Mouse (Mus musculus): Measurements from ENCODE around the gene Antxr1. TPM values are rescaled to one million over a fixed set of nuclear protein-coding genes. Genes with fewer than 3 reads are reported as not detected.

Gene Antxr1
- polyA plus RNA-seq, 1 experiment from 2014 or later = 4.5 TPM

DNA sequence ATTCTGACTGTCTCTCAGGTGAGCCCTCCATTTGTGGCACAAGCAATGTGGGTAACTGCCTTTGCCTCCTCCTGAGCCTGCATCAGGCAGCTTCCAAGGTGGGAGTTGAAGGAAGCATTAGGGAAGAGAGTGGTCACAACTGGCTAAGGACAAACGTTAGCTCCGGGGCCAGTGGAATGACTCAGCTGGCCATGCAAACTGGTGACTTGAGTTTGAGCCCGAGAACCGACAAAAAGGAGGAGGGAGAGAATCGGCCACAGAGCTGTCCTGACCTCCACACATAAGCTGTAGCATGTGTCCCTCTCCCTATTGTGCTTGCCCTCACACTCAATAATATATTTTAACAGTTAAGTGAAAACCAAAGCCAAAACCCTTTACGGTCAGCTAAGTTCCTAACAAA lies 152.9 kb downstream of the Antxr1 start:
- Histone ChIP-seq H3K27ac (ENCODE audit: low read depth, low read length) (no peak overlapping the region), H3K27me3 (ENCODE audit: control insufficient read depth, insufficient read depth, low read length) (no peaks in the 10 kb centered on the region), H3K4me2 (no peak overlapping the region), H3K4me3 (ENCODE audit: low read depth, low read length) (no peak overlapping the region), H3K9me3 (replicated peaks; ENCODE audit: control insufficient read depth, low read length) (no peaks in the 10 kb centered on the region), H3K36me3 (ENCODE audit: control insufficient read depth, insufficient read depth, low read length) (no peaks in the 10 kb centered on the region), H3K4me1 (ENCODE audit: control insufficient read depth, insufficient read depth, low read length) (peaks cover 29% of the 10 kb centered on the region), H3K9ac (ENCODE audit: low read depth, low read length) (no peak overlapping the region)
- no peak for ATAC-seq (replicated peaks; ENCODE audit: insufficient number of reproducible peaks, low FRiP score, low TSS enrichment)
- WGBS (ENCODE audit: insufficient replicate concordance) = 78% methylated on average over 6 of the region's 6 CpGs

DNA sequence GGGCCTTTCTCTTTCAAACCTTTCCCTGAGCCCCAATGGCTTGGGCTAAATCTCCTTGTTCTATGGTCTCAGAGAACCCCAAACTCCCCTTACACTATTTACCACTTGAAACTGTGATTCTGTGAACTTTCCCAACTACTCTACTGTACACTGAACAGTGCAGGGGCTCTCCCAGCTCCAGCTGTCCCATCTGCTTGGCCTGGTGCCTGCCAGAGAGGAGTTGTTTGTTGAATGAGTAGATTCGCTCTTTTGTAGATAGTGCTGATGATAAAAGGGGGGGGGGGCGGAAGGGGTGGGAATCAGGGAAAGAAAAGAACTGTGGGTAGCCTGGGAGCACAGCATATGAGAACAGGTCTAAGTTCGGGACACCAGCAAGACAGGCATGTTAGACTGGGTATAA lies 164.2 kb downstream of the Antxr1 start:
- Histone ChIP-seq H3K4me1 (ENCODE audit: control insufficient read depth, insufficient read depth, low read length) (no peaks in the 10 kb centered on the region), H3K9me3 (replicated peaks; ENCODE audit: control insufficient read depth, low read length) (no peaks in the 10 kb centered on the region), H3K36me3 (ENCODE audit: control insufficient read depth, insufficient read depth, low read length) (no peaks in the 10 kb centered on the region), H3K9ac (ENCODE audit: low read depth, low read length) (no peak overlapping the region), H3K27ac (ENCODE audit: low read depth, low read length) (no peak overlapping the region), H3K4me3 (ENCODE audit: low read depth, low read length) (no peak overlapping the region), H3K27me3 (ENCODE audit: control insufficient read depth, insufficient read depth, low read length) (no peaks in the 10 kb centered on the region), H3K4me2 (no peak overlapping the region)
- WGBS (ENCODE audit: insufficient replicate concordance) = 72% methylated on average over 3 of the region's 3 CpGs
- ATAC-seq (replicated peaks; ENCODE audit: insufficient number of reproducible peaks, low FRiP score, low TSS enrichment) = no peak

GRCm38 (mm10) chr6:87170875-87171274 lies 164.7 kb downstream of the Antxr1 start:
- no peaks in the 10 kb centered on the region for H3K36me3 ChIP-seq (ENCODE audit: control insufficient read depth, insufficient read depth, low read length)
- WGBS (ENCODE audit: insufficient replicate concordance) = 87% methylated on average over 6 of the region's 6 CpGs
- no peaks in the 10 kb centered on the region for H3K4me1 ChIP-seq (ENCODE audit: control insufficient read depth, insufficient read depth, low read length)
- ATAC-seq (replicated peaks; ENCODE audit: insufficient number of reproducible peaks, low FRiP score, low TSS enrichment) = no peak
- H3K4me3 ChIP-seq (ENCODE audit: low read depth, low read length) = no peak overlapping the region
- H3K27me3 ChIP-seq (ENCODE audit: control insufficient read depth, insufficient read depth, low read length) = no peaks in the 10 kb centered on the region
- no peak overlapping the region for H3K9ac ChIP-seq (ENCODE audit: low read depth, low read length)
- peak overlapping the region; percentile 42; the same call in 1 of the 2 replicates for H3K27ac ChIP-seq (ENCODE audit: low read depth, low read length)
- H3K9me3 ChIP-seq (replicated peaks; ENCODE audit: control insufficient read depth, low read length) = no peaks in the 10 kb centered on the region
- H3K4me2 ChIP-seq = no peak overlapping the region

GRCm38 (mm10) chr6:87170277-87170676 lies 165.3 kb downstream of the Antxr1 start:
- Histone ChIP-seq H3K4me1 (ENCODE audit: control insufficient read depth, insufficient read depth, low read length) (no peaks in the 10 kb centered on the region), H3K27ac (ENCODE audit: low read depth, low read length) (peak overlapping the region; percentile 42; the same call in 1 of the 2 replicates), H3K4me2 (peak overlapping the region; percentile 31; the same call in 1 of the 2 replicates), H3K27me3 (ENCODE audit: control insufficient read depth, insufficient read depth, low read length) (no peaks in the 10 kb centered on the region), H3K9ac (ENCODE audit: low read depth, low read length) (no peak overlapping the region), H3K36me3 (ENCODE audit: control insufficient read depth, insufficient read depth, low read length) (no peaks in the 10 kb centered on the region), H3K9me3 (replicated peaks; ENCODE audit: control insufficient read depth, low read length) (no peaks in the 10 kb centered on the region), H3K4me3 (ENCODE audit: low read depth, low read length) (no peak overlapping the region)
- peak; percentile 70; the same call in 1 of the 2 replicates for ATAC-seq (replicated peaks; ENCODE audit: insufficient number of reproducible peaks, low FRiP score, low TSS enrichment)
- 70% methylated on average over 6 of the region's 6 CpGs for WGBS (ENCODE audit: insufficient replicate concordance)

DNA sequence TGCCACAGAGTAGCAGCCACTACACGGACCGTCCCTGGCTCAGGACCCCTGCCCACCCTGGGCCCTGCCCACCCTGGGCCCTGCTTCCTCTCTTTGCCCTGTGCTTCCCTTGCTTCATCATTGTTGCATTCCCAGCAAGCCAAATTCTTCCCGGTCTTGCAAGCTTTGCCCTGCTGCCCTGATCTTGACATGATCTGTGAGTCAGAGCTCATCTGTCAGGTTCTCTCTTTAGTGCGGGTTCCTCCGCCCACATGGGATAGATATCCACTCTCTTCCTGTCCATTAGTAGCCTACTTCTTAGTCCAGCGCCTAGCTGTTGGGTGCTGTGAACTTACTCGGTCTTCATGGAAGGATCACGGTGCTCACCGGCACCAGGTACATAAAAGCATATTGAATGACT lies 167.6 kb downstream of the Antxr1 start:
- WGBS (ENCODE audit: insufficient replicate concordance) = 84% methylated on average over 9 of the region's 9 CpGs
- no peak for ATAC-seq (replicated peaks; ENCODE audit: insufficient number of reproducible peaks, low FRiP score, low TSS enrichment)
- Histone ChIP-seq H3K4me1 (ENCODE audit: control insufficient read depth, insufficient read depth, low read length) (no peaks in the 10 kb centered on the region), H3K36me3 (ENCODE audit: control insufficient read depth, insufficient read depth, low read length) (no peaks in the 10 kb centered on the region), H3K9me3 (replicated peaks; ENCODE audit: control insufficient read depth, low read length) (no peaks in the 10 kb centered on the region), H3K9ac (ENCODE audit: low read depth, low read length) (no peak overlapping the region), H3K4me3 (ENCODE audit: low read depth, low read length) (no peak overlapping the region), H3K27me3 (ENCODE audit: control insufficient read depth, insufficient read depth, low read length) (no peaks in the 10 kb centered on the region), H3K4me2 (no peak overlapping the region), H3K27ac (ENCODE audit: low read depth, low read length) (no peak overlapping the region)

DNA sequence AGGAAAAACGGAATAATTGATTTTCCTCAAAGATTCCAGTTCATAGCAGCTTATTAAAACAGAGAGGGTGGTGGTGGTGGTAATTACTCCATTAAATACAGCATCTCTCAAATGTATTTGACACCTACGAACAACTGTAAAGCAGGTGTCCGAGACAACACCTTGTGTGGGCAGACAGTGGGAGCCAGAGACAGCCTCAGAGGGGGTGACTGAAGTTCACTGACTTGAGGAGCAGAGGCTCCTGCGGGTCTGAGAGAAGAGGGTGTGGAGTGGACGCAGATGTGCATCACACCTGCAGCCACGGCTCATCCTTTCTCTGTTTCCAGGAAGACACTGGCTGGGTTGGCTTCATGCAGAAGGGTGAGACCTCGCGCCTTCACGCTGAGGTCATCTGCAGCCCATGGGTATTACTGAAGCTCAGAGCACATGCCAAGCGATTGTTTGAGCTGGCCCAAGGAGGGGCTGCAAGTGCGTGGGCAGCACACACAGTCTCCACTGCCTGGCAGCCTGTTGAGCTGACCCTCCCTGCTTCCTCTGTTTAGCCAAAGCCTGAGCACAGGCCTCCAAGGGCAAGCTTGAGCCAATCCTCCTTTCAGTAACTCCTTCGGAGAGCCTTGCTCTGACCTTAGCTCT lies 168.8 kb downstream of the Antxr1 start:
- Histone ChIP-seq H3K36me3 (ENCODE audit: control insufficient read depth, insufficient read depth, low read length) (no peaks in the 10 kb centered on the region), H3K27ac (ENCODE audit: low read depth, low read length) (no peak overlapping the region)
- no peak for ATAC-seq (replicated peaks; ENCODE audit: insufficient number of reproducible peaks, low FRiP score, low TSS enrichment)

DNA sequence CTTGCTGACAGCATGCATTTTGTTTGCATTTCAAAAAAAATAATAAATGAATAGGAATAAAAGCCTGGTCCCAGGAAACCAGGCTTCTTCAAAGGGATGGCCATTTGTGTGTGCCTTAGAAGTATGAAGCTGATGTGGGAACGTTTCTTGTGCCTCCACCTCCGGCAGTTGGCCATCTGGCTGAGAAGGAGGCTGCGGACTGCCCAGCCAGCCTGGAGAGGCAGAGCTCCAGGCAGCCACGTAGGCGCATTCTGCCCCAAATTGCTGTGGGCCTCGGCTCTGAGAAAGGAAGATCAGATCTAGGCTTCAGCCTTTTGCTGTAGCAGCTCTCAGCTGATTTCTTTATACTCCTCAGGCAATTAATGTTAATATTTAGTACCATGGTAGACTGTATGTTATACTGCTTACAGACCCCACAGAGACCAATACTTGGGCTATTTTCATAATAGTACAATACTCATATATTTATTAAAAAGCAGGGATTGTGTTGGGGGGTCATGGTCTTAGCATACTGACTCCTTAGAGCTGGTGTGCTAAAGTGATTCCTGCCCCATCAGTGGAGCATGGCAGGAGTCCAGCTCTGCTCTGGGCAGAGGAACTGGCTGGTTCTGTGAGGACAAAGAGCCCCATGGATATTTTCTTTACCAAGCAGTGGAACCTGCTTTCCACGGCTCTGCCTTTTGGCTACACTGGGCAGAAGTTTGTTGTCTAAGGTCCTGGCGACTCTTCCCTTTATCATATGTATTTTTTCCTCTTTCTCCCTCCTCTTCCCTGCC lies 169.9 kb downstream of the Antxr1 start:
- Histone ChIP-seq H3K36me3 (ENCODE audit: control insufficient read depth, insufficient read depth, low read length) (no peaks in the 10 kb centered on the region), H3K27ac (ENCODE audit: low read depth, low read length) (no peak overlapping the region), H3K4me3 (ENCODE audit: low read depth, low read length) (no peak overlapping the region), H3K4me1 (ENCODE audit: control insufficient read depth, insufficient read depth, low read length) (no peaks in the 10 kb centered on the region), H3K9me3 (replicated peaks; ENCODE audit: control insufficient read depth, low read length) (no peaks in the 10 kb centered on the region), H3K27me3 (ENCODE audit: control insufficient read depth, insufficient read depth, low read length) (no peaks in the 10 kb centered on the region), H3K9ac (ENCODE audit: low read depth, low read length) (no peak overlapping the region), H3K4me2 (no peak overlapping the region)
- WGBS (ENCODE audit: insufficient replicate concordance) = 62% methylated on average over 8 of the region's 8 CpGs
- ATAC-seq (replicated peaks; ENCODE audit: insufficient number of reproducible peaks, low FRiP score, low TSS enrichment) = no peak

More for the DNA sequence above, 168.8 kb downstream of the Antxr1 start:
- Histone ChIP-seq H3K4me3 (ENCODE audit: low read depth, low read length) (no peak overlapping the region), H3K4me1 (ENCODE audit: control insufficient read depth, insufficient read depth, low read length) (no peaks in the 10 kb centered on the region), H3K4me2 (no peak overlapping the region), H3K9me3 (replicated peaks; ENCODE audit: control insufficient read depth, low read length) (no peaks in the 10 kb centered on the region), H3K27me3 (ENCODE audit: control insufficient read depth, insufficient read depth, low read length) (no peaks in the 10 kb centered on the region), H3K9ac (ENCODE audit: low read depth, low read length) (no peak overlapping the region)
- 85% methylated on average over 12 of the region's 12 CpGs for WGBS (ENCODE audit: insufficient replicate concordance)

DNA sequence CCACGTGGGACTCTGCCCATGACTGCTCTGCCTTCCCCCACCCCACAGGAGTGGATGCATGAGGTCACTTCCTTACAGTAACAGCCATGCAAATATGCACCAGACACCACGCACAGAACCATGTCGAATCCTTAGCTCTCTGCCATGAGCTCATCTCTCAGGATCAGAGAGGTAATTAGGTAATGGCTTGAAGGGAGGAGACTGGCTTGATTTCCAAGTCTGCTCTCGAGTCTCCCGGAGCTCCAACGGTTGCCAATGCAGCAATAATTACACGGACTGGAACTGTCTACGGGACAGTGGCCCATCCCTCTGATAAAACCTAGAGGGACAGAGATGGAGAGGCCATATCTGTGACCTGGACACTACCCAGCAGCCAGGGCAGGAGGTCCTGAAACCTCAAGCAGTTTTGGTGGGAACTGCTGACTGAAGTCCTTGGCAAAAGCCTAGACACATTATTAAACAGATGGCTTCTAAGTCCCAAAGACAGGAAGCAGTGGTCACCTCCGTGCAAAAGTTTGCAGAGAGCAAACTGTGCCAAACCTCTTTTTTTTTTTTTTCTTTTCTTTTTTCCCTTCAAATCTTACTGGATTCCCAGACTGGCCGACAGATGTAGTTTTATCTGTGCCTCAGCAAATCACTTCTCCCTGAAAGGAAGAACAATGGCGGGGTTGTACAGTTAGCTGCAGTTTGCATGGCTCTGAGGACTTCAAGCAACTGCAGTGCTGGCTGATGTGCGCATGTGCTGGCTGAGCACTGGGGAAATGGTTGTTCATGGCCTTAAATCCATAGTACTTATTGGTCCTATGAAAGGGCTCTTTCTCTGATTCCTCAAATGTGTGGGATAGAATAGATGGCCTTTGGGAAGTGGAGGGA lies 174.0 kb downstream of the Antxr1 start:
- WGBS (ENCODE audit: insufficient replicate concordance) = 58% methylated on average over 12 of the region's 12 CpGs
- H3K9ac ChIP-seq (ENCODE audit: low read depth, low read length) = no peak overlapping the region
- no peak for ATAC-seq (replicated peaks; ENCODE audit: insufficient number of reproducible peaks, low FRiP score, low TSS enrichment)
- no peaks in the 10 kb centered on the region for H3K4me1 ChIP-seq (ENCODE audit: control insufficient read depth, insufficient read depth, low read length)
- H3K27ac ChIP-seq (ENCODE audit: low read depth, low read length) = peak overlapping the region; percentile 43
- no peak overlapping the region for H3K4me2 ChIP-seq
- H3K9me3 ChIP-seq (replicated peaks; ENCODE audit: control insufficient read depth, low read length) = no peaks in the 10 kb centered on the region
- no peaks in the 10 kb centered on the region for H3K27me3 ChIP-seq (ENCODE audit: control insufficient read depth, insufficient read depth, low read length)
- H3K4me3 ChIP-seq (ENCODE audit: low read depth, low read length) = no peak overlapping the region
- no peaks in the 10 kb centered on the region for H3K36me3 ChIP-seq (ENCODE audit: control insufficient read depth, insufficient read depth, low read length)

All from heart, embryonic 11.5 days (tissue).